Mouse (Mus musculus): Measurements from ENCODE around the gene Fam69b.

Gene Fam69b

DNA sequence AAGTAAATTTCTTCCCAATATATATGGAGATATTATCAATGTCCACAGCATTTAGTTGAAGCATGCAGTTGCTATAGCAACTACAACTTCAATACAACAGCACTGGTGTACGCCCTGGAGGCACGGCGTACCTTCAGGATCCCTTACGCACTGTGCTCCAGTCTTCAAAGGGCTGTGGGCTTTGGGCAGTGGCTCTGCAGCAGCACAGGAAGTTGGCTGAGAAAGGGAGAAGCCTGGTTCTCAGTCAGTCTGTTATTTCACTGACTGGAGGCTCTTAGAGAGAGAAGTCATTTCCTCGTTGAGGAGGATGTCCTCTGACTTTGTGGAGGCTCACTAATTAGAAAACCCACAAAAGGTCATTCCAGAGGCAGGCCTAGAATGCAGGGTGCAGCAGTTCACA, 5.3 kb upstream of the Fam69b start:
- DNase-seq (ENCODE audit: inconsistent age in 2 of 2, low spot score in 1 of 2) = no peak

DNA sequence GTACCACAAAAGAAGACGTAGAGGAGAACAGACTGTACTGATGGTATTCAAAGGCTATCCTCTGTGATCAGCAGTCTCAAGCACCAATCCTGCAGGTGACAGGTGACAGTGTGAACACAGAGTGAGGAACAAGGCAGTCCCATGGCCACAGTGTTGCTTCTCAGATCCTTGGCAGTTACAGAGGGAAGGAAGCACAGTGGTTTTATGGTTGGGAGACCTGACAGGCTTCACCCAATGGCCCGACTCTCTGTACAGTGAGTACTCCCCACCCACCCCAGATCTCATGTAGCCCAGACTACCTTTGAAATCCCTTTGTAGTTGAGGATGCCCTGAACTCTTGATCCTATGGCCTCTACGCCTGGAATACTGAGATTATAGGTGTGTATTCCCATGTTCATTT, 2.8 kb upstream of the Fam69b start:
- no peak for DNase-seq (ENCODE audit: inconsistent age in 2 of 2, low spot score in 1 of 2)

- DNase-seq (ENCODE audit: inconsistent age in 2 of 2, low spot score in 1 of 2) = no peak
Observed at GRCm38 (mm10) chr2:26626081-26626480, 2.2 kb upstream of the Fam69b start.

GRCm38 (mm10) chr2:26628792-26629437, 658 bp downstream of the Fam69b start:
- DNase-seq (ENCODE audit: inconsistent age in 2 of 2, low spot score in 1 of 2) = no peak

GRCm38 (mm10) chr2:26632541-26633395, 4.5 kb downstream of the Fam69b start:
- no peak for DNase-seq (ENCODE audit: inconsistent age in 2 of 2, low spot score in 1 of 2)

GRCm38 (mm10) chr2:26633953-26634530, 5.8 kb downstream of the Fam69b start:
- DNase-seq (ENCODE audit: inconsistent age in 2 of 2, low spot score in 1 of 2) = no peak

DNA sequence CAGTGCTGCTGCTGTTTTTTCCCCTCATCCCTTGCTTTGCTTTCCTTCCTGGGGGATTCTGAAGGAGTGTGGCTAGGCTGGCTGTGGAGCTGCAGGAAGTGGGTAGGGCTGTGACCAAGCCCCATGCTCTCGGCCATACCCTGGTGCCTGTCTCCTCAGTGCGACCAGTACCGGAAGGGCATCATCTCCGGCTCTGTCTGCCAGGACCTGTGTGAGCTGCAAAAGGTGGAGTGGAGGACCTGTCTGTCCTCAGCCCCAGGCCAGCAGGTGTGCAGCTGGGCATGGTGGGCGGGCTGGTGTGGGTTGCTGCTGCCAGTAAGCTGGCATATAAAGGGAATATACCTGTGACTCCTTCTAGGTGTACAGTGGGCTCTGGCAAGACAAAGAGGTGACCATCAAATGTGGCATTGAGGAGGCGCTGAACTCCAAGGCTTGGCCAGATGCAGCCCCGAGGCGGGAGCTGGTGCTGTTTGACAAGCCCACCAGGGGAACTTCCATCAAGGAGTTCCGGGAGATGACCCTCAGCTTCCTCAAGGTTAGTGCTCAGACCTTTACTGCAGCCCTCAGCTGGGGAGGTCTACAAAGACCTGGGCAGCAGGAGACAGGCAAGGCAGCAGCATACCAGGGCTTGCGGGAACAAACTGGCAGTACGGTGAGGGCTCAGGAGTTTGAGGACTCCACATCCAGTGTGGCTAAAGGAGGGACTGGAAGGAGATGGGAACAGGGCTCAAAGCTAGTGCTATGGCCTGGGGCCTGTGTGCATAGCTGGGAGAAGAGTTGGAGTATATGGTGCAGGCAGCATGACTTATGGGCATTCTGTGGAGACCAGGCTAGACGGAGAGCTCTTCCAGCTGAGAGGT, 6.6 kb downstream of the Fam69b start:
- no peak for DNase-seq (ENCODE audit: inconsistent age in 2 of 2, low spot score in 1 of 2)

GRCm38 (mm10) chr2:26635489-26636324, 7.5 kb downstream of the Fam69b start:
- no peak for DNase-seq (ENCODE audit: inconsistent age in 2 of 2, low spot score in 1 of 2)

DNA sequence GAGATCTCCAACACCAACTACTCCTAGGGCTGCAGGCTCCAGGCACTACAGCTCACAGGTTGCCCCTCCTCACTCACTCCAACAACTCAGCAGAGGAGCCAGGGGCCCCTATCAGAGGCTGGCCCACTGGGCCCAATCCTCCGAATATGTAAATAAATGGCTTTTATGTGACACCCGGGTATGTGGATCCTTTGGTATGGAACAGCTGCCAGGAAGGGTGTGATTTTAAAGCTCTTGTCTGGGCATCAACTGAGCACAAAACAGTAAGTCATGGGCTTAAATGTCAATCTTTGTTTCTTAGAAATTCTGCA, 8.0 kb downstream of the Fam69b start:
- DNase-seq (ENCODE audit: inconsistent age in 2 of 2, low spot score in 1 of 2) = no peak

- DNase-seq (ENCODE audit: inconsistent age in 2 of 2, low spot score in 1 of 2) = no peak
Observed at GRCm38 (mm10) chr2:26637316-26637932, 9.2 kb downstream of the Fam69b start.

- DNase-seq (ENCODE audit: inconsistent age in 2 of 2, low spot score in 1 of 2) = no peak
Observed at GRCm38 (mm10) chr2:26638039-26638438, 9.8 kb downstream of the Fam69b start.

DNA sequence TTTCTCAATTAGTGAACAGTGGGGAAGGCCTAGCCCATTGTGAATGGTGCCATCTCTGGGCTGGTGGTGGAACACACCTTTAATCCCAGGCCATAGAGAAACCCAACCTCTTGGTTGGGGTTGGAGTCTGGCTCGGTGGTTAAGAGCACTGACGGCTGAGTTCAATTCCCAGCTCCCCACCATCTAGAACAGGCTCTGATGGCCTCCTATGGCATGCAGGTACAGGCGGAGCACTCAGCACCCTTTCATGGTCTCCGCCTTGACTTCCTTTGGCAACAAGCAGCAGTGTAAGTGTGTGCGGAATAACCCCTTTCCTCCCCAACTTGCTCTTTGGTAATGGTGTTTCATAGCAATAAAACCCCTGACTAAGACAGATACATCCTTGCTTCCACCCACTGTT, 10.3 kb downstream of the Fam69b start:
- DNase-seq (ENCODE audit: inconsistent age in 2 of 2, low spot score in 1 of 2) = no peak

DNA sequence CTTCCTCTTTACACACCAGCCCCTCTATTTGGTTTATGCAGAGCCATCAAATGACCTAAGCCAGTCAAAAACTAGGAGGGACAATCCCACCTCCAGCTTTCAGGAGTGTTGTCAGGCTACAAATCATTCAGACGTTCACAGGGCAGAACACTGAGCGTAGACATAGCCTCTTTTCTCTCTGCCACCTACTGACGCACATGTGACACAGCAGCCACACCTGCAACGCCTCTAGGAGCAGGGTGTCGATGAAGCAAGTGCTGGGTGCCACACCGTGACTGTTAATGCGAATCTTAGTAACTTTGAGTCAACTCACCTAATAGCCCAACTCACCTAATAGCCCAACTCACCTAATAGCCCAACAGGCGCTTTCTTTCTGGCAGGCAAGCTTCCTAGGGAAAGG, 10.8 kb downstream of the Fam69b start:
- peak; percentile 48 to 72 for DNase-seq (ENCODE audit: inconsistent age in 2 of 2, low spot score in 1 of 2)

DNA sequence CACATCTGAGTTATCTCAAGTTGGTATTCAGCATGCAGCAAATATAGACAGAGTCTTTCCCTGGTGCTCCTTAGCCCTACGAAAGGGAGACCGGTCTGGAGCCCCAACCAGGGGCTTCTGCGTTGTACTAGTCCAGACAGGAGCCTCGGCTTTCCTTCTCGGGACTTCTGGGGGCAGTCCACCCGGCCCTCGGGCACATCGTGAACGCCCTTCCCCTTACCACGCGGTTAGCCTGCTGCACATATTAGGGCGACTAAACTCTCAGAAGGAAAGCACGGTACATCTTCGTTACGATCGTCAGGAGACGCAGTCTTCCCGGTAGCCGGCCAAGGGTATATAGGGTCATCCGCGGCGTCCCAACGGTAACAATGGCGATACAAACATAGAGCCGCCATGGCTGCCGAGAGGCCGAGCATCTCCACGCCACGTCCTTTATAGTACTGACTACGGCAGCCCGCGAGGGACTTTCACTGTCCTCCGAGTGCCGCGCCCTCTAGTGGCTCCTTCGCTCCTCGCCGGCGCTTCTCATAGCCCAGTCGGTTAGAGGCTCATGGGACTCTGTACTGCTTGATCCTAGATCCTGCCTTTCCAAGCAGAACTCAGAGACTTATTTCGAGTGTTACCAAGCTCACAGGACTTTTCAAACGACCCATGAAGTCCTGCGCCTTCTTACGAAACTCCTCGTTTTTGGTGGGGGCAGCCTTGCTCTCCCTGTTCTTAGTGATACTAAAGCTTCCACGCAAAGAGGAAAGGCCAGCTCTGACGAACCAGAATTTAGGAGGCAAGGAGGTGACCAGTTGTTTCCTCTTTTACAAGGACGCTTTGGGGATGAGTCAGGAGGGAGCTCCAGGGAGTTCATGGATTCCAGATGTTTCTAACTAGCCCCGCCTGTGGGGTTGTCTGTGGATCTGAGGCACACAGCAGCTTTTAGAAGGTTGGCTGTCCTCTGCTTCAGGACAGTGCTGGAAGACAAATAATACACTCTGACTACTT, 11.9 kb downstream of the Fam69b start:
- peak; percentile 95 to 99 for DNase-seq (ENCODE audit: inconsistent age in 2 of 2, low spot score in 1 of 2)

- DNase-seq (ENCODE audit: inconsistent age in 2 of 2, low spot score in 1 of 2) = peak in 1 of 2 experiments; percentile 70
Observed at GRCm38 (mm10) chr2:26641006-26641647, 12.9 kb downstream of the Fam69b start.

- DNase-seq (ENCODE audit: inconsistent age in 2 of 2, low spot score in 1 of 2) = peak; percentile 43 to 77
Observed at GRCm38 (mm10) chr2:26643942-26644341, 15.7 kb downstream of the Fam69b start.

DNA sequence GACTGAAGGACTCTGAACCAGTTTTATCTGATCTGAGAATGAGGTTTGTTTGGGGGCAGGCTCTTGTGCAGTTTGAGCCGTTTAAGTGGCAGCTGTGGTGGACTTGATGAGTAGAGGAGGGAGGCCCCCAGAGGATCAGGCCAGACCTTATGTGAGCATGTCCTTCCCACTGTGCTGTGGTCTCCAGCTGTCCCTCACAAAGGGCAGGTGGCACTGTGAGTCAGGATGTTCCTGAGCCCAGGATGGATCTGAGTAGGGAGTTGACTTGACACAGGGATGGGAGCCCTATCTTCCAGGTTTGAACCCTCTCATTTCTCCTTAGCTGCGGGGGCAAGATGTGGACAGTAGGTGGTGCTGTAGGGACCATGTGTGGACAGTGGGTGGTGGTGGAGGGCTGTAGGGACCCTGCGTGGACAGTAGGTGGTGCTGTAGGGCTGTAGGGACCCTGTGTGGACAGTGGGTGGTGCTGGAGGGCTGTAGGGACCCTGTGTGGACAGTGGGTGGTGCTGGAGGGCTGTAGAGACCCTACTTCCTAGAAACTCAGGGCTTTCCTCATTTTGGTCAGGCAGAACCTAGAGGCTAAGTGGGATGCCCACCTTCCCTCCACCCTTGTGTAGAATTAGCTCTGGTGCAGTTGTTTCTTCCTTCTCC, 18.5 kb downstream of the Fam69b start:
- DNase-seq (ENCODE audit: inconsistent age in 2 of 2, low spot score in 1 of 2) = peak; percentile 77 to 90

GRCm38 (mm10) chr2:26654687-26655086, 26.4 kb downstream of the Fam69b start:
- DNase-seq (ENCODE audit: inconsistent age in 2 of 2, low spot score in 1 of 2) = no peak

Data from adrenal gland, adult (tissue).